Mouse (Mus musculus): ENCODE data around the gene Gm5269.

Gene Gm5269

GRCm38 (mm10) chr1:45890173-45890572 lies at the start of gene Gm5269:
TSS of gene Gm5269 (minus strand) at chr1:45890273.
- DNase-seq (ENCODE audit: low read depth, low spot score) = no peak

GRCm38 (mm10) chr1:45931127-45931526 lies 41.1 kb upstream of the Gm5269 start:
- no peak for DNase-seq (ENCODE audit: low read depth, low spot score)

GRCm38 (mm10) chr1:45926911-45927310 lies 36.8 kb upstream of the Gm5269 start:
- DNase-seq (ENCODE audit: low read depth, low spot score) = no peak

- DNase-seq (ENCODE audit: low read depth, low spot score) = no peak
Observed at GRCm38 (mm10) chr1:45926393-45926763, 36.3 kb upstream of the Gm5269 start, which contains the start of gene Slc40a1. TSS of gene Slc40a1 (minus strand) at chr1:45926523.

GRCm38 (mm10) chr1:45925500-45926392 lies 35.7 kb upstream of the Gm5269 start:
- DNase-seq (ENCODE audit: low read depth, low spot score) = peak; percentile 32

GRCm38 (mm10) chr1:45925131-45925499 lies 35.0 kb upstream of the Gm5269 start:
- no peak for DNase-seq (ENCODE audit: low read depth, low spot score)

GRCm38 (mm10) chr1:45924516-45924915 lies 34.4 kb upstream of the Gm5269 start:
- DNase-seq (ENCODE audit: low read depth, low spot score) = no peak

GRCm38 (mm10) chr1:45923306-45923705 lies 33.2 kb upstream of the Gm5269 start:
- DNase-seq (ENCODE audit: low read depth, low spot score) = no peak

- no peak for DNase-seq (ENCODE audit: low read depth, low spot score)
Observed at GRCm38 (mm10) chr1:45920703-45921102, 30.6 kb upstream of the Gm5269 start.

GRCm38 (mm10) chr1:45919752-45920151 lies 29.7 kb upstream of the Gm5269 start:
- DNase-seq (ENCODE audit: low read depth, low spot score) = no peak

- DNase-seq (ENCODE audit: low read depth, low spot score) = no peak
Observed at GRCm38 (mm10) chr1:45917136-45917803, 27.2 kb upstream of the Gm5269 start.

- DNase-seq (ENCODE audit: low read depth, low spot score) = no peak
Observed at GRCm38 (mm10) chr1:45916174-45916573, 26.1 kb upstream of the Gm5269 start.

GRCm38 (mm10) chr1:45914236-45914635 lies 24.2 kb upstream of the Gm5269 start:
- no peak for DNase-seq (ENCODE audit: low read depth, low spot score)

- no peak for DNase-seq (ENCODE audit: low read depth, low spot score)
Observed at GRCm38 (mm10) chr1:45905107-45905821, 15.2 kb upstream of the Gm5269 start.

- DNase-seq (ENCODE audit: low read depth, low spot score) = no peak
Observed at GRCm38 (mm10) chr1:45904161-45904560, 14.1 kb upstream of the Gm5269 start.

GRCm38 (mm10) chr1:45898044-45898443 lies 8.0 kb upstream of the Gm5269 start:
- DNase-seq (ENCODE audit: low read depth, low spot score) = no peak

- no peak for DNase-seq (ENCODE audit: low read depth, low spot score)
Observed at GRCm38 (mm10) chr1:45894168-45894912, 4.3 kb upstream of the Gm5269 start.

GRCm38 (mm10) chr1:45891986-45892385 lies 1.9 kb upstream of the Gm5269 start:
- no peak for DNase-seq (ENCODE audit: low read depth, low spot score)

GRCm38 (mm10) chr1:45886800-45887199 lies 3.3 kb downstream of the Gm5269 start:
- no peak for DNase-seq (ENCODE audit: low read depth, low spot score)

GRCm38 (mm10) chr1:45883378-45883777 lies 6.7 kb downstream of the Gm5269 start:
- no peak for DNase-seq (ENCODE audit: low read depth, low spot score)

GRCm38 (mm10) chr1:45882076-45882475 lies 8.0 kb downstream of the Gm5269 start:
- DNase-seq (ENCODE audit: low read depth, low spot score) = no peak
